Mouse (Mus musculus) right cerebral cortex, adult 2 months (tissue): ENCODE measurements at regions not wholly inside any gene's neighbourhood (a gene's known extent, or its start where the extent isn't known, plus 50 kb on each side); places are given as distances from the start of the nearest gene placed in this dataset.

Experiments used
- DNase-seq, 2 experiments: peaks; one replicate each; pipeline ENCODE4 v3.0.0; 2021 to 2022; ENCODE audit warnings: low spot score in 2 of 2

DNA sequence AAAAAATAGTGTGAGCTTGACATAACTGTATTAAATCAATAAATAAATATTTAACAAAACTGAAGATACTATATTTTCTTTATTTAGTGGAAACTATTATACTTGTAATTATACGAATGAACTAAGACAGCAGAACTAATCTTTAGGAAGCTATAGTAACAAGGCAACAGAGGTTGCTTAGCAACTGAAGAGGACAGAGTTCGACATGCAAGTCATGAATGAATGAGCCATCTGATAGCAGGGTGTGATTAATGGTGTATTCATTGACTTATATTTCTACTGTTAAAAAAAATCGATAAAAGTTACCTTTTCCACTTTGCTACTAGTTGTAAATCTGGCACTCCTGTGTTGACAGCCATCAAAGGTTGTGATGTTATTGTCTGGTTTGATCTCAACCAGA, 557.2 kb upstream of the Cntnap5a start:
- DNase-seq = no peak

DNA sequence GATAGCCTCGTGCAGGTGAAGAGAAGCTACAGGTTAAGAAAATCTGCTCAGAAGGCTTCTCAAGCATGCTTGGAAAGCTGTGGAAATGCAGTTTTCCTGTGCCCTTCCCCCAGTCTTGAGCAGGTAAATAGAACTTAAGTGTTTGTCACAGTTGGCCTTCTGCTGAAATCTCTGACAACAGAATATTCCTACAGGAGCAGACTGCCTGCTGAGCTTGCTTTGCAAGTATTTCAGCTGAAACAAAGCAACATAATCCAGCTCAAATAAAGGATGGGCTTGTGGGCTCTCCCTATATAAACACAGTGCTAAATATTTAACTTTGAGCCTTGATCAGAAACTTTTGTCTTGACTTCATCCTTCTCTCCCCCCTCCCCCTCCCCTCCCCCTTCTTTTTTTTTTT, 550.3 kb upstream of the Cntnap5a start:
- peak in 1 of 2 experiments; percentile 2 for DNase-seq

DNA sequence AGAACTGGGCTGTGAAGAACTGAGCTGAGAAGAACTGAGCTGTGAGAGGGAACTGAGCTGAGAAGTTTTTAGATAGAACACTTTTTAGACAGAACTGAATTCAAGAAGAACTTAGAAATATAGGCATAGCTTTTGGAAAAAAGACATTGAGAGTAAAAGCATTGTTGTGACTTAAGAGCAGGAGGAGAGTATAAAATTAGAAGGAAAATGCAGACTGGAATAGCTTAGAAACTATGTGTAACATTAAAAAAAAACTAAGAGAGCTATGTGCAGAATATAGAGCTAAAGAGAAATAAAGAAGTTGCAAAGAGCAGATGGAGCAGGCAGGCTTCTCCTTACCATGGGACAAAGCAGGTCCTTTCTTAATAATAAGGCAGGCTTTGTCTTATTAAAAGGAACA, 540.0 kb upstream of the Cntnap5a start:
- DNase-seq = no peak
